ENCODE assay signal across 8 mouse cellular contexts in the genomic region with DNA sequence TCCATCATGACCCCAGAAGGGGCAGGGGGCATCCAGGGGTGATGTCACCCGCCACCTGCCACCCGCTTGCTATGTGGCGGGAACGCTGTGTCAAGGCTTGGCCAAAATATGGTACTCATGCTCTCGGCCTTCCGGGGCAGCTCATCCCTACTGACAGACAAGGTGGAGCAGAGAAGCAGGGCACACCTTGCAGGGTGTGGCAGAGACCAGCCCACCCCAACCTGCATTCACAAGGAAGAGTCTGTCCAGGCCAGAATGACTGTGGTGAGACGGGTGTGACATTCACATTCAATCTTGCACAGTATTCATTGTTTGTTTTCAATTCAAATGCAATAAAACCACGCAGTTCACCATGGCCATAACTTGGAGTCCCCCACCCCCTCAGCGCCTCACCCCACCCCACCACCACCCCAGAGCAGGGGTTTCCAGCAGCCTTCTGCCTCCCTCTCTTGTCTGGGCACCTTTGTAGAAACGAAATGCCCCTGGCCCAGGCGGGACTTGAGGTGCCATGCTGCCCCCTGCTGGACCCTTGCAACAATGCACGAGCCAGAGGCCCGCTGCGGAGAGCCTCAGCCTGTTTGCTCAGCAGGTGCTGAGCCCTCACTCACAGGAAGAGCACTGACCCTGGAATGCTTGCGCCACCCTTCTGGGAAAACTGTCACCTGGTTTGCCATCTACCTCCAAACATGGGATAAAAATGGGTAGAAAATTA. TPM values are rescaled to one million over a fixed set of nuclear protein-coding genes. Genes with fewer than 3 reads are reported as not detected.
A peak's percentile ranks its signal among the peaks of the same experiment; 100 is the strongest.
DNase-seq lines count a peak whose midpoint lies in the region; ATAC-seq and TF ChIP-seq lines count a peak whose summit lies in the region.

No protein-coding gene starts in this region.

- no peak overlapping the region for H3ac ChIP-seq in C2C12 (ENCODE audit: control insufficient read depth, insufficient read length, low read depth)

- no peaks in the 10 kb centered on the region for H3K79me3 ChIP-seq in C2C12 (ENCODE audit: low read depth)

- H3K27ac ChIP-seq in heart, embryonic 15.5 days: no peak overlapping the region
- no peak overlapping the region for H3K27ac ChIP-seq in liver, embryonic 14.5 days
- no peak overlapping the region for H3K27ac ChIP-seq in neural tube, embryonic 13.5 days (replicated peaks)
- no peak overlapping the region for H3K27ac ChIP-seq in stomach, postnatal 0 days (replicated peaks)

- peak; percentile 92 for TF ChIP-seq CTCF in C2C12 (IDR thresholded peaks at IDR 0.05; ENCODE audit: control insufficient read depth, insufficient read depth, insufficient read length)
- peak; percentile 91 for TF ChIP-seq CTCF in liver, embryonic 14.5 days (IDR thresholded peaks at IDR 0.05; ENCODE audit: low read depth)
- TF ChIP-seq CTCF in stomach, postnatal 0 days (IDR thresholded peaks at IDR 0.05; ENCODE audit: low read depth): peak; percentile 90

- no peak for TF ChIP-seq EP300 in liver, embryonic 14.5 days (IDR thresholded peaks at IDR 0.05; ENCODE audit: low read depth)
- TF ChIP-seq EP300 in stomach, postnatal 0 days (optimal IDR thresholded peaks at IDR 0.05): no peak

- no peak overlapping the region for H3K4me2 ChIP-seq in heart, embryonic 15.5 days
- no peak overlapping the region for H3K4me2 ChIP-seq in liver, embryonic 14.5 days (ENCODE audit: low read depth)
- H3K4me2 ChIP-seq in neural tube, embryonic 13.5 days: no peak overlapping the region
- no peak overlapping the region for H3K4me2 ChIP-seq in stomach, postnatal 0 days (replicated peaks; ENCODE audit: low read depth)

- peak; percentile 29; the same call in 1 of the 2 replicates for ATAC-seq in heart, embryonic 15.5 days (replicated peaks; ENCODE audit: insufficient number of reproducible peaks, insufficient read depth, low FRiP score, low read depth)
- no peak for ATAC-seq in liver, embryonic 14.5 days (ENCODE audit: insufficient read depth)
- peak; percentile 78 for ATAC-seq in neural tube, embryonic 13.5 days (ENCODE audit: low read depth)
- peak; percentile 72 for ATAC-seq in stomach, postnatal 0 days (ENCODE audit: low FRiP score, low TSS enrichment)

- no peaks in the 10 kb centered on the region for H3K36me3 ChIP-seq in C2C12 (ENCODE audit: control insufficient read depth, insufficient read depth)
- no peaks in the 10 kb centered on the region for H3K36me3 ChIP-seq in heart, embryonic 15.5 days
- no peaks in the 10 kb centered on the region for H3K36me3 ChIP-seq in liver, embryonic 14.5 days (replicated peaks; ENCODE audit: control insufficient read depth, insufficient read depth, low read depth)
- no peaks in the 10 kb centered on the region for H3K36me3 ChIP-seq in neural tube, embryonic 13.5 days
- no peaks in the 10 kb centered on the region for H3K36me3 ChIP-seq in stomach, postnatal 0 days (ENCODE audit: control insufficient read depth, insufficient read depth, low read length)

- H3K9ac ChIP-seq in heart, embryonic 15.5 days: no peak overlapping the region
- no peak overlapping the region for H3K9ac ChIP-seq in liver, embryonic 14.5 days (replicated peaks)
- no peak overlapping the region for H3K9ac ChIP-seq in neural tube, embryonic 13.5 days
- no peak overlapping the region for H3K9ac ChIP-seq in stomach, postnatal 0 days (ENCODE audit: low read length)

- DNase-seq in brain, adult 2 months (ENCODE audit: low read depth, low spot score): peak; percentile 87
- peak; percentile 33 for DNase-seq in fibroblast of lung, adult 2 months (ENCODE audit: low read depth)
- peak; percentile 90 for DNase-seq in kidney, postnatal 10 days
- DNase-seq in liver, embryonic 14.5 days (ENCODE audit: low read depth in 3 of 3, low spot score in 3 of 3): peak; percentile 9 to 31 (median 16)
- DNase-seq in stomach, postnatal 0 days (ENCODE audit: low spot score): peak; percentile 84

- no peaks in the 10 kb centered on the region for H3K9me3 ChIP-seq in heart, embryonic 15.5 days (replicated peaks)
- no peaks in the 10 kb centered on the region for H3K9me3 ChIP-seq in liver, embryonic 14.5 days (ENCODE audit: control insufficient read depth, low read length)
- no peaks in the 10 kb centered on the region for H3K9me3 ChIP-seq in neural tube, embryonic 13.5 days
- H3K9me3 ChIP-seq in stomach, postnatal 0 days (ENCODE audit: control insufficient read depth, low read length): no peaks in the 10 kb centered on the region

- H3K79me2 ChIP-seq in C2C12 (ENCODE audit: control insufficient read depth, insufficient read depth): no peaks in the 10 kb centered on the region

- WGBS in heart, embryonic 15.5 days: 43% methylated on average over 15 of the region's 15 CpGs
- 36% methylated on average over 15 of the region's 15 CpGs for WGBS in liver, embryonic 14.5 days (ENCODE audit: insufficient replicate concordance)
- 43% methylated on average over 15 of the region's 15 CpGs for WGBS in neural tube, embryonic 13.5 days
- 40% methylated on average over 14 of the region's 15 CpGs for WGBS in stomach, postnatal 0 days

- no peaks in the 10 kb centered on the region for H3K27me3 ChIP-seq in C2C12 (ENCODE audit: control insufficient read depth, insufficient read depth, insufficient read length)
- peaks cover 13% of the 10 kb centered on the region for H3K27me3 ChIP-seq in heart, embryonic 15.5 days
- no peaks in the 10 kb centered on the region for H3K27me3 ChIP-seq in liver, embryonic 14.5 days (ENCODE audit: control insufficient read depth, insufficient read depth, low read length)
- H3K27me3 ChIP-seq in neural tube, embryonic 13.5 days: peaks cover 25% of the 10 kb centered on the region; the same call in 1 of the 2 replicates
- no peaks in the 10 kb centered on the region for H3K27me3 ChIP-seq in stomach, postnatal 0 days (ENCODE audit: control insufficient read depth, insufficient read depth, low read length)

- H3K4me1 ChIP-seq in heart, embryonic 15.5 days (replicated peaks): no peaks in the 10 kb centered on the region
- no peaks in the 10 kb centered on the region for H3K4me1 ChIP-seq in liver, embryonic 14.5 days (replicated peaks; ENCODE audit: control insufficient read depth in 2 of 2, insufficient read depth in 2 of 2, low read length in 1 of 2)
- H3K4me1 ChIP-seq in neural tube, embryonic 13.5 days (replicated peaks): peaks cover 20% of the 10 kb centered on the region
- no peaks in the 10 kb centered on the region for H3K4me1 ChIP-seq in stomach, postnatal 0 days (replicated peaks; ENCODE audit: control insufficient read depth, insufficient read depth)

- H3K4me3 ChIP-seq in C2C12 (ENCODE audit: insufficient read depth, poor library complexity, severe bottlenecking): no peak overlapping the region
- H3K4me3 ChIP-seq in heart, embryonic 15.5 days: no peak overlapping the region
- no peak overlapping the region for H3K4me3 ChIP-seq in liver, embryonic 14.5 days (ENCODE audit: insufficient read depth in 1 of 2, low read depth in 2 of 2, low read length in 2 of 2)
- H3K4me3 ChIP-seq in neural tube, embryonic 13.5 days: no peak overlapping the region
- H3K4me3 ChIP-seq in stomach, postnatal 0 days (ENCODE audit: low read depth, low read length): no peak overlapping the region

TF ChIP-seq in C2C12, 6 proteins besides CTCF, POLR2A, EP300 and RAD21:
- no peak for TF ChIP-seq MYOD1 (IDR thresholded peaks at IDR 0.05; ENCODE audit: control insufficient read depth, insufficient read length, low read depth)
TF ChIP-seq in C2C12: peak in this region for 0.

RNA-seq across cellular contexts. Expression of gene 1700021F07Rik, which starts 23.8 kb away (rescaled TPM):
- polyA plus RNA-seq in C2C12 (2012; fragmentation: generic; extraction: Trizol): not detected
- not detected in 2 replicates for polyA plus RNA-seq in heart, embryonic 15.5 days (2015; fragmentation: Nextera tagmentation; extraction: Ambion mirVana)
- polyA plus RNA-seq in liver, embryonic 14.5 days (2012; rRNA removed): not detected in 2 replicates
- not detected in 2 replicates for polyA plus RNA-seq in liver, embryonic 14.5 days (2014; fragmentation: Nextera tagmentation; extraction: Ambion mirVana)
- not detected in 2 replicates for polyA plus RNA-seq in neural tube, embryonic 13.5 days (2015; fragmentation: Nextera tagmentation; extraction: Ambion mirVana)
- polyA plus RNA-seq in stomach, postnatal 0 days (2015; fragmentation: Nextera tagmentation; extraction: Ambion mirVana): not detected in 2 replicates

RNA-seq across cellular contexts. Expression of gene Ankrd60, which starts 32.0 kb away (rescaled TPM):
- not detected for polyA plus RNA-seq in C2C12 (2012; fragmentation: generic; extraction: Trizol)
- polyA plus RNA-seq in heart, embryonic 15.5 days (2015; fragmentation: Nextera tagmentation; extraction: Ambion mirVana): not detected in 2 replicates
- polyA plus RNA-seq in liver, embryonic 14.5 days (2012; rRNA removed): not detected in 2 replicates
- polyA plus RNA-seq in liver, embryonic 14.5 days (2014; fragmentation: Nextera tagmentation; extraction: Ambion mirVana): not detected in 2 replicates
- not detected in 2 replicates for polyA plus RNA-seq in neural tube, embryonic 13.5 days (2015; fragmentation: Nextera tagmentation; extraction: Ambion mirVana)
- not detected in 2 replicates for polyA plus RNA-seq in stomach, postnatal 0 days (2015; fragmentation: Nextera tagmentation; extraction: Ambion mirVana)

Comparison
In these comparisons a context has a peak if more than half of its experiments do, and no peak if none do; other contexts are left out.
1. DNase-seq: peak in every context shown above with its lines; median percentile 90 in kidney, postnatal 10 days; 87 in brain, adult 2 months; 84 in stomach, postnatal 0 days; 33 in fibroblast of lung, adult 2 months; 16 in liver, embryonic 14.5 days.